Mouse (Mus musculus): Measurements from ENCODE around the gene Nosip.

GRCm38 (mm10) chr7:45106441-45106840 lies 44.2 kb downstream of the Nosip start:
- TF ChIP-seq CTCF (IDR thresholded peaks at IDR 0.05; ENCODE audit: borderline replicate concordance, control insufficient read depth, extremely low read depth, insufficient read depth, low read length, poor library complexity) (no peak), POLR2A (IDR thresholded peaks at IDR 0.05; ENCODE audit: control insufficient read depth, extremely low read depth, insufficient read depth, low read length, poor library complexity) (no peak)
